ENCODE assay signal across 9 mouse cellular contexts in genomic region chr8:66323045-66323807, GRCm38 (mm10).
DNase-seq lines count a peak whose midpoint lies in the region; ATAC-seq and TF ChIP-seq lines count a peak whose summit lies in the region.
"Had no signal": no experiment of that assay in that cellular context is flagged by ENCODE, and none has a peak within 500 bp of the region (broad histone marks: within the 10 kb centered on the region; RNA-seq: fewer than 3 reads in every experiment).

No protein-coding gene starts in this region.

- H3K4me1 ChIP-seq in hindbrain, postnatal 0 days (ENCODE audit: insufficient read depth, low read length) = no peaks in the 10 kb centered on the region
- no peaks in the 10 kb centered on the region for H3K4me1 ChIP-seq in hindbrain, embryonic 16.5 days (ENCODE audit: control insufficient read depth, insufficient read depth, low read depth, low read length)
- H3K4me1 ChIP-seq: stomach, embryonic 15.5 days had no signal

- H3K4me2 ChIP-seq in hindbrain, postnatal 0 days (ENCODE audit: low read depth, low read length) = no peak overlapping the region
- H3K4me2 ChIP-seq in hindbrain, embryonic 16.5 days (ENCODE audit: low read length) = no peak overlapping the region
- H3K4me2 ChIP-seq: stomach, embryonic 15.5 days had no signal

- no peaks in the 10 kb centered on the region for H3K36me3 ChIP-seq in hindbrain, postnatal 0 days (ENCODE audit: insufficient read depth, low read length)
- no peaks in the 10 kb centered on the region for H3K36me3 ChIP-seq in hindbrain, embryonic 16.5 days (ENCODE audit: control insufficient read depth, insufficient read depth, low read length)
- H3K36me3 ChIP-seq: stomach, embryonic 15.5 days had no signal

- H3K27ac ChIP-seq in hindbrain, postnatal 0 days = no peak overlapping the region
- H3K27ac ChIP-seq in hindbrain, embryonic 16.5 days (ENCODE audit: low read depth, low read length) = no peak overlapping the region
- H3K27ac ChIP-seq: stomach, embryonic 15.5 days had no signal

- H3K4me3 ChIP-seq in hindbrain, postnatal 0 days (ENCODE audit: low read length) = no peak overlapping the region
- H3K4me3 ChIP-seq in hindbrain, embryonic 16.5 days (ENCODE audit: low read length) = no peak overlapping the region
- H3K4me3 ChIP-seq: stomach, embryonic 15.5 days had no signal

- ATAC-seq in hindbrain, postnatal 0 days = no peak
- no peak for ATAC-seq in hindbrain, embryonic 16.5 days
- ATAC-seq in megakaryocyte progenitor cell, adult 5-6 weeks (replicated peaks; ENCODE audit: poor library complexity) = peak; percentile 98

- 55% methylated on average over 4 of the region's 4 CpGs for WGBS in hindbrain, postnatal 0 days
- WGBS in hindbrain, embryonic 16.5 days = 53% methylated on average over 4 of the region's 4 CpGs

- H3K27me3 ChIP-seq in hindbrain, postnatal 0 days (ENCODE audit: insufficient read depth, low read length) = no peaks in the 10 kb centered on the region
- H3K27me3 ChIP-seq in hindbrain, embryonic 16.5 days (replicated peaks; ENCODE audit: control insufficient read depth, insufficient read depth, low read length) = no peaks in the 10 kb centered on the region
- H3K27me3 ChIP-seq: stomach, embryonic 15.5 days had no signal

- peak; percentile 56 for TF ChIP-seq CTCF in hindbrain, postnatal 0 days (IDR thresholded peaks at IDR 0.05; ENCODE audit: low read depth)

- no peak overlapping the region for H3K9ac ChIP-seq in hindbrain, postnatal 0 days (replicated peaks; ENCODE audit: low read length)
- no peak overlapping the region for H3K9ac ChIP-seq in hindbrain, embryonic 16.5 days (ENCODE audit: low read depth, low read length)
- H3K9ac ChIP-seq: stomach, embryonic 15.5 days had no signal

- H3K9me3 ChIP-seq in hindbrain, postnatal 0 days (ENCODE audit: low read length) = no peaks in the 10 kb centered on the region
- no peaks in the 10 kb centered on the region for H3K9me3 ChIP-seq in hindbrain, embryonic 16.5 days (ENCODE audit: control insufficient read depth, low read length)
- H3K9me3 ChIP-seq: stomach, embryonic 15.5 days had no signal

- DNase-seq in hindbrain, postnatal 0 days (ENCODE audit: low spot score) = peak; percentile 17
- DNase-seq in ES-CJ7 (ENCODE audit: low read depth, low spot score) (peak; percentile 81), MN1 (ENCODE audit: low spot score) (no peak)
- peak; percentile 5 for DNase-seq in cerebellum, adult 8-10 months
- DNase-seq in layer of hippocampus, adult 11-12 months (ENCODE audit: low spot score) = peak; percentile 63
- DNase-seq in gastrocnemius, postnatal 4 days (ENCODE audit: low spot score in 2 of 2) = no peak

Comparison
In these comparisons a context has a peak if more than half of its experiments do, and no peak if none do; other contexts are left out.
1. DNase-seq: peak in hindbrain, postnatal 0 days (single experiment), ES-CJ7 (single experiment), cerebellum, adult 8-10 months (single experiment) and layer of hippocampus, adult 11-12 months (single experiment); none in gastrocnemius, postnatal 4 days (0 of 2) and MN1 (single experiment).